Mouse (Mus musculus) hindbrain, embryonic 15.5 days (tissue): ENCODE data around the gene Pigq. TPM values are rescaled to one million over a fixed set of nuclear protein-coding genes. Genes with fewer than 3 reads are reported as not detected.

ENCODE experiments used
- ATAC-seq: fragments of 200-750 bp; cut with Nextera tagmentation; 2 replicates; pipeline ENCODE4 v1.8.0; 2017; ENCODE audit warnings: low read depth, moderate number of reproducible peaks, moderate TSS enrichment; ENCODE audit not compliant: low FRiP score
- H3K27ac ChIP-seq: fragments of 300-500 bp; sonication (generic); replicated peaks from 2 replicates; pipeline ENCODE4 v1.5.1; 2015; ENCODE audit warnings: mild to moderate bottlenecking, inconsistent platforms
- H3K27me3 ChIP-seq: fragments of 300-500 bp; sonication (generic); 2 replicates; pipeline ENCODE4 v1.6.1; 2015; ENCODE audit warnings: control low read depth, inconsistent platforms
- H3K36me3 ChIP-seq: fragments of 300-500 bp; sonication (generic); 2 replicates; pipeline ENCODE4 v1.6.1; 2015; ENCODE audit warnings: control low read depth, inconsistent platforms
- H3K4me1 ChIP-seq: fragments of 300-500 bp; sonication (generic); replicated peaks from 2 replicates; pipeline ENCODE4 v1.6.1; 2015; ENCODE audit warnings: control low read depth, inconsistent platforms
- H3K4me2 ChIP-seq: fragments of 300-500 bp; sonication (generic); 2 replicates; pipeline ENCODE4 v1.6.1; 2015; ENCODE audit warnings: moderate library complexity, mild to moderate bottlenecking, inconsistent platforms
- H3K4me3 ChIP-seq: fragments of 300-500 bp; sonication (generic); 2 replicates; pipeline ENCODE4 v1.5.1; 2015; ENCODE audit warnings: mild to moderate bottlenecking, inconsistent platforms
- H3K9ac ChIP-seq: fragments of 300-500 bp; sonication (generic); 2 replicates; pipeline ENCODE4 v1.6.1; 2015; ENCODE audit warnings: inconsistent platforms
- H3K9me3 ChIP-seq: fragments of 300-500 bp; sonication (generic); 2 replicates; pipeline ENCODE4 v1.6.1; 2016; ENCODE audit warnings: control low read depth, inconsistent platforms
- WGBS: fragments of 180-500 bp; shearing (Covaris S2); methylation state at CpG from one replicate; pipeline ENCODE4 v1.1.7; 2015; 5-methylcytosine and 5-hydroxymethylcytosine counted together
- polyA plus RNA-seq: library from polyadenylated mRNA; unstranded; fragments of >200 nt; fragmentation: Nextera tagmentation; extraction: Ambion mirVana; gene quantifications from 2 replicates; pipeline ENCODE4 v1.2.1, GENCODE M21; 2015

Gene Pigq
- polyA plus RNA-seq, 1 experiment from 2014 or later, result 77.2 TPM

GRCm38 (mm10) chr17:25877741-25878610 is 66.8 kb downstream of the Pigq start:
- H3K9me3 ChIP-seq, result no peaks in the 10 kb centered on the region
- no peak for ATAC-seq
- H3K4me1 ChIP-seq, result peaks cover 43% of the 10 kb centered on the region
- no peaks in the 10 kb centered on the region for H3K27me3 ChIP-seq
- no peak overlapping the region for H3K4me3 ChIP-seq
- 93% methylated on average over 32 of the region's 32 CpGs for WGBS
- no peak overlapping the region for H3K9ac ChIP-seq
- 0 out of 2 replicates have a peak, but pooled peaks cover 3% of the 10 kb centered on the region for H3K36me3 ChIP-seq
- H3K27ac ChIP-seq, result no peak overlapping the region
- H3K4me2 ChIP-seq, result no peak overlapping the region

GRCm38 (mm10) chr17:25877025-25877424 is 67.7 kb downstream of the Pigq start:
- H3K4me3 ChIP-seq, result no peak overlapping the region
- peaks cover 43% of the 10 kb centered on the region for H3K4me1 ChIP-seq

More at GRCm38 (mm10) chr17:25877025-25877424, 67.7 kb downstream of the Pigq start:
- Histone ChIP-seq H3K4me2 (peak overlapping the region; percentile 90; the same call in 1 of the 2 replicates), H3K27me3 (no peaks in the 10 kb centered on the region), H3K27ac (no peak overlapping the region), H3K36me3 (0 out of 2 replicates have a peak, but pooled peaks cover 3% of the 10 kb centered on the region), H3K9me3 (no peaks in the 10 kb centered on the region), H3K9ac (no peak overlapping the region)
- no peak for ATAC-seq
- 89% methylated on average over 3 of the region's 3 CpGs for WGBS

Other genes starting within 250 kb of the Pigq start
- gene Gng13, start 227.8 kb downstream of the Pigq start, polyA plus RNA-seq, result 6.7 and 9.6 TPM in 2 replicates
- gene Chtf18, start 217.5 kb downstream of the Pigq start, polyA plus RNA-seq, result 8.2 and 8.8 TPM in 2 replicates
- gene Rpusd1, start 217.3 kb downstream of the Pigq start, polyA plus RNA-seq, result 28.7 and 30.1 TPM in 2 replicates
- 0.05 TPM in 1 of 2 replicates, not detected in the other for gene Mslnl, start 208.9 kb downstream of the Pigq start, polyA plus RNA-seq
- 0.84 TPM in 1 of 2 replicates, not detected in the other for gene Msln, start 190.6 kb downstream of the Pigq start, polyA plus RNA-seq
- gene Narfl, start 171.2 kb downstream of the Pigq start, polyA plus RNA-seq, result 29.5 and 30.7 TPM in 2 replicates
- 133 TPM in 2 replicates for gene Haghl, start 159.3 kb downstream of the Pigq start, polyA plus RNA-seq
- gene Ccdc78, start 158.4 kb downstream of the Pigq start, polyA plus RNA-seq, result 0.31 and 0.48 TPM in 2 replicates
- gene Fam173a, start 152.0 kb downstream of the Pigq start, polyA plus RNA-seq, result 90.1 and 95.7 TPM in 2 replicates
- 2.0 TPM in 1 of 2 replicates, not detected in the other for gene AC134908.4, start 149.3 kb downstream of the Pigq start, polyA plus RNA-seq
- 67.2 and 82.2 TPM in 2 replicates for gene Metrn, start 147.8 kb downstream of the Pigq start, polyA plus RNA-seq
- 38.2 and 45.0 TPM in 2 replicates for gene Fbxl16, start 135.9 kb downstream of the Pigq start, polyA plus RNA-seq
- gene Wdr24, start 121.3 kb downstream of the Pigq start, polyA plus RNA-seq, result 27.3 and 28.2 TPM in 2 replicates
- gene Jmjd8, start 116.1 kb downstream of the Pigq start, polyA plus RNA-seq, result 51.1 and 55.0 TPM in 2 replicates
- gene Stub1, start 111.5 kb downstream of the Pigq start, polyA plus RNA-seq, result 358 and 382 TPM in 2 replicates
- gene Rhbdl1, start 107.6 kb downstream of the Pigq start, polyA plus RNA-seq, result 51.9 and 56.8 TPM in 2 replicates
- 13.8 and 14.0 TPM in 2 replicates for gene Gm20683, start 103.2 kb downstream of the Pigq start, polyA plus RNA-seq
- gene Rhot2, start 100.1 kb downstream of the Pigq start, polyA plus RNA-seq, result 15.1 and 16.6 TPM in 2 replicates
- 19.0 and 19.9 TPM in 2 replicates for gene Wdr90, start 83.4 kb downstream of the Pigq start, polyA plus RNA-seq
- gene Mcrip2, start 76.2 kb downstream of the Pigq start, polyA plus RNA-seq, result 27.0 and 28.4 TPM in 2 replicates
- gene Mettl26, start 69.9 kb downstream of the Pigq start, polyA plus RNA-seq, result 58.7 and 64.1 TPM in 2 replicates
- 0.39 and 0.44 TPM in 2 replicates for gene Wfikkn1, start 64.1 kb downstream of the Pigq start, polyA plus RNA-seq
- gene Rab40c, start 25.2 kb downstream of the Pigq start, polyA plus RNA-seq, result 49.3 and 55.0 TPM in 2 replicates
- 0.30 and 0.91 TPM in 2 replicates for gene Nhlrc4, start within 50 bp of the Pigq start, polyA plus RNA-seq
- 2.7 and 5.4 TPM in 2 replicates for gene A930017K11Rik, start 7.6 kb upstream of the Pigq start, polyA plus RNA-seq
- 20.2 and 27.6 TPM in 2 replicates for gene Capn15, start 40.9 kb upstream of the Pigq start, polyA plus RNA-seq
- gene Rab11fip3, start 124.6 kb upstream of the Pigq start, polyA plus RNA-seq, result 27.2 and 31.0 TPM in 2 replicates
- gene Decr2, start 145.4 kb upstream of the Pigq start, polyA plus RNA-seq, result 40.6 and 42.0 TPM in 2 replicates
- gene Nme4, start 150.7 kb upstream of the Pigq start, polyA plus RNA-seq, result 24.3 and 25.1 TPM in 2 replicates
- gene Tmem8, start 168.4 kb upstream of the Pigq start, polyA plus RNA-seq, result 4.5 and 4.8 TPM in 2 replicates
- 183 and 184 TPM in 2 replicates for gene Mrpl28, start 178.6 kb upstream of the Pigq start, polyA plus RNA-seq
- 15.5 and 15.8 TPM in 2 replicates for gene Axin1, start 193.8 kb upstream of the Pigq start, polyA plus RNA-seq